Mouse (Mus musculus): ENCODE measurements around the gene Npvf. TPM values are rescaled to one million over a fixed set of nuclear protein-coding genes. Genes with fewer than 3 reads are reported as not detected.
A peak's percentile ranks its signal among the peaks of the same experiment; 100 is the strongest.

Npvf gene
- polyA plus RNA-seq, 1 experiment: not detected

- Histone ChIP-seq H3K27ac (ENCODE audit: control insufficient read depth, insufficient read depth, low read depth, low read length, poor library complexity) (no peak overlapping the region), H3K4me3 (replicated peaks; ENCODE audit: control insufficient read depth, low read depth, low read length) (no peak overlapping the region), H3K4me1 (ENCODE audit: control insufficient read depth, insufficient read depth, low read length) (no peaks in the 10 kb centered on the region)
- peak; percentile 98 for TF ChIP-seq CTCF (IDR thresholded peaks at IDR 0.05; ENCODE audit: control insufficient read depth, insufficient read depth, low read length)
- TF ChIP-seq POLR2A (IDR thresholded peaks at IDR 0.05; ENCODE audit: borderline replicate concordance, control insufficient read depth, low read depth, low read length): no peak
- WGBS: 15% methylated on average over 4 of the region's 4 CpGs
Observed at GRCm38 (mm10) chr6:50601620-50602019, 52.6 kb downstream of the Npvf start.

Other genes starting within 250 kb of the Npvf start
- 3.7 and 5.9 TPM in 2 replicates for gene Osbpl3, start 198.2 kb downstream of the Npvf start, polyA plus RNA-seq (2011; ENCODE audit: insufficient read depth, insufficient read length, low replicate concordance, missing spikeins)
- gene Cycs, start 87.9 kb downstream of the Npvf start, polyA plus RNA-seq (2011; ENCODE audit: insufficient read depth, insufficient read length, low replicate concordance, missing spikeins): 7.3 and 50.4 TPM in 2 replicates
- gene 4921507P07Rik, start 57.8 kb downstream of the Npvf start, polyA plus RNA-seq (2011; ENCODE audit: insufficient read depth, insufficient read length, low replicate concordance, missing spikeins): 1.0 TPM in 1 of 2 replicates, not detected in the other

Data from bone marrow, adult 2 months (tissue).